Mouse (Mus musculus) lung, embryonic 16.5 days (tissue): ENCODE measurements around the gene Olig3. TPM values are rescaled to one million over a fixed set of nuclear protein-coding genes. Genes with fewer than 3 reads are reported as not detected.

Experiments
- ATAC-seq: fragments of 200-750 bp; cut with Nextera tagmentation; 2 replicates; pipeline ENCODE4 v1.8.0; 2017; ENCODE audit warnings: low read depth, mild to moderate bottlenecking, moderate library complexity
- H3K27ac ChIP-seq: fragments of 300-500 bp; sonication (generic); 2 replicates; pipeline ENCODE4 v1.5.1; 2014; ENCODE audit warnings: mild to moderate bottlenecking, control low read depth, low read length
- H3K27me3 ChIP-seq: fragments of 300-500 bp; sonication (generic); 2 replicates; pipeline ENCODE4 v1.6.1; 2014; ENCODE audit warnings: low read depth, low read length, mixed read lengths; ENCODE audit not compliant: control insufficient read depth, insufficient read depth
- H3K36me3 ChIP-seq: fragments of 300-500 bp; sonication (generic); 2 replicates; pipeline ENCODE4 v1.6.1; 2014; ENCODE audit warnings: low read length; ENCODE audit not compliant: control insufficient read depth, insufficient read depth
- H3K4me1 ChIP-seq: fragments of 300-500 bp; sonication (generic); replicated peaks from 2 replicates; pipeline ENCODE4 v1.6.1; 2014; ENCODE audit warnings: low read length, mixed read lengths; ENCODE audit not compliant: control insufficient read depth, insufficient read depth
- H3K4me2 ChIP-seq: fragments of 300-500 bp; sonication (generic); 2 replicates; pipeline ENCODE4 v1.6.1; 2014; ENCODE audit warnings: low read depth, low read length, control low read depth
- H3K4me3 ChIP-seq: fragments of 300-500 bp; sonication (generic); 2 replicates; pipeline ENCODE4 v1.5.1; 2014; ENCODE audit warnings: mild to moderate bottlenecking, low read length, control low read depth
- H3K9ac ChIP-seq: fragments of 300-500 bp; sonication (generic); 2 replicates; pipeline ENCODE4 v1.6.1; 2014; ENCODE audit warnings: low read length, control low read depth
- H3K9me3 ChIP-seq: fragments of 300-500 bp; sonication (generic); 2 replicates; pipeline ENCODE4 v1.6.1; 2016; ENCODE audit warnings: low read length; ENCODE audit not compliant: control insufficient read depth
- WGBS: fragments of 180-500 bp; shearing (Covaris S2); extraction: QIAGEN DNeasy Blood & Tissue Kit; methylation state at CpG from one replicate; pipeline ENCODE4 v1.1.7; 2014; 5-methylcytosine and 5-hydroxymethylcytosine counted together
- polyA plus RNA-seq: library from polyadenylated mRNA; unstranded; fragments of >200 nt; fragmentation: Nextera tagmentation; extraction: Ambion mirVana; gene quantifications from 2 replicates; pipeline ENCODE4 v1.2.1, GENCODE M21; 2015

Gene Olig3
- polyA plus RNA-seq, 1 experiment from 2014 or later, result not detected

- Histone ChIP-seq H3K4me3 (no peak overlapping the region), H3K4me2 (no peak overlapping the region), H3K4me1 (no peaks in the 10 kb centered on the region), H3K36me3 (no peaks in the 10 kb centered on the region), H3K9me3 (no peaks in the 10 kb centered on the region), H3K27me3 (peaks cover 13% of the 10 kb centered on the region), H3K9ac (no peak overlapping the region), H3K27ac (no peak overlapping the region)
- no peak for ATAC-seq
- 81% methylated on average over 3 of the region's 3 CpGs for WGBS
Measured at GRCm38 (mm10) chr10:19407168-19407567, 50.8 kb downstream of the Olig3 start.

Other genes with a start within 250 kb of the Olig3 start
- 79.0 and 85.5 TPM in 2 replicates for gene Ifngr1, start 235.4 kb downstream of the Olig3 start, polyA plus RNA-seq